Mouse (Mus musculus) forebrain, embryonic 12.5 days (tissue): Measurements from ENCODE around the gene Upp2. TPM values are rescaled to one million over a fixed set of nuclear protein-coding genes. Genes with fewer than 3 reads are reported as not detected.
A peak's percentile ranks its signal among the peaks of the same experiment; 100 is the strongest.

Experiments used
- ATAC-seq: fragments of 200-750 bp; cut with Nextera tagmentation; 2 replicates; pipeline ENCODE4 v1.8.0; 2017; ENCODE audit warnings: moderate TSS enrichment; ENCODE audit not compliant: low FRiP score
- H3K27ac ChIP-seq: fragments of 300-500 bp; sonication (generic); 2 replicates; pipeline ENCODE4 v1.5.1; 2016; ENCODE audit warnings: mild to moderate bottlenecking
- H3K27me3 ChIP-seq: fragments of 300-500 bp; sonication (generic); 2 replicates; pipeline ENCODE4 v1.6.1; 2016; ENCODE audit warnings: mild to moderate bottlenecking
- H3K36me3 ChIP-seq: fragments of 300-500 bp; sonication (generic); replicated peaks from 2 replicates; pipeline ENCODE4 v1.6.1; 2016; ENCODE audit warnings: mild to moderate bottlenecking
- H3K4me1 ChIP-seq: fragments of 300-500 bp; sonication (generic); 2 replicates; pipeline ENCODE4 v1.6.1; 2016
- H3K4me2 ChIP-seq: fragments of 300-500 bp; sonication (generic); 2 replicates; pipeline ENCODE4 v1.6.1; 2016; ENCODE audit warnings: mild to moderate bottlenecking, moderate library complexity
- H3K4me3 ChIP-seq: fragments of 300-500 bp; sonication (generic); replicated peaks from 2 replicates; pipeline ENCODE4 v1.5.1; 2016; ENCODE audit warnings: mild to moderate bottlenecking
- H3K9ac ChIP-seq: fragments of 300-500 bp; sonication (generic); 2 replicates; pipeline ENCODE4 v1.6.1; 2016; ENCODE audit warnings: mild to moderate bottlenecking
- H3K9me3 ChIP-seq: fragments of 300-500 bp; sonication (generic); 2 replicates; pipeline ENCODE4 v1.6.1; 2016
- WGBS: fragments of 180-500 bp; shearing (Covaris S2); methylation state at CpG from one replicate; pipeline ENCODE4 v1.1.7; 2016; 5-methylcytosine and 5-hydroxymethylcytosine counted together
- polyA plus RNA-seq: library from polyadenylated mRNA; unstranded; fragments of >200 nt; fragmentation: Nextera tagmentation; extraction: Ambion mirVana; gene quantifications from 2 replicates; pipeline ENCODE4 v1.2.1, GENCODE M21; 2016

Gene Upp2
- 7.3 and 7.5 TPM in 2 replicates for polyA plus RNA-seq

DNA sequence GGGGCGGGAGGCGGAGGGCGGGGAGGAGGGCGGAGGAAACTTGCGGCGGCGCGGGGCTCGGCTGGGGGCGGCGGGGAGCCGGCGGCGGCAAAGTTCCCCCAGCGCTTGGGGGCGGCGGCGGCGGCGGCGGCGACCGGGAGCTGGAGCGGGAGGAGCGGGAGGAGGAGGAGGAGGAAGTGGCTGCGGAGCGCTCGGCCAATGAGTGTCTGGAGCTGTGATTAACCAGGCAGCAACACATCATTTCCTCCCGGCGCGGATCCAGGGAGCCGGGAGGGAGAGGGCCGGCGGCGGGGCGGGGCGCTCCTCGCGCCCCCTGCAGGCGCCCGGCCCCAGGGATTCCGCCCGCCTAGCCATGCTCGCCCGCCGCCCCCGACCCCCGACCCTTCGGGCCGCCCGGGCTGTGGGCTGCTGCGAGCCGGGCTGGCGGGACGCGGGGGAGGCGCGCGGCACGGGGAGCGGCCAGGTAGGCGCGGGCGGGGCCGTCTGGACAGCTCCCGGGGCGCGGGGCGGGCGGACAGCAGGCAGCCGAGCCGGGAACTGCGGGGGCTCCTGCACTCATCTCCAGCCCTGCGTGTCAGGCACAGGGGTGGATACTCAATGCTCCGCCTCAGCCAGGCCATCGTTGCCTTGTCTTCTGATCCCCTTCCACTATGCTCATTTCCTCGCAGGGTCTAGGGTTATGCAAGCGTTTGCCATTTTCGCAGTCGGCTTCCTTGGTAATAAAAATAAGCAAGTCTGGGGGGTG lies at the start of gene Upp2, which contains the start of gene Acvr1:
Upp2 (plus strand) TSS at position 233 of the 745 bp plus-strand sequence.
Acvr1 (minus strand) TSS at position 92 of the 745 bp plus-strand sequence.
- H3K4me1 ChIP-seq: peaks cover 43% of the 10 kb centered on the region
- peak within 1 kb of the TSS; percentile 97 for H3K27ac ChIP-seq
- peak within 1 kb of the TSS; percentile 74 for H3K4me2 ChIP-seq
- no peaks in the 10 kb centered on the region for H3K9me3 ChIP-seq
- no peaks in the 10 kb centered on the region for H3K36me3 ChIP-seq
- no peaks in the 10 kb centered on the region for H3K27me3 ChIP-seq
- H3K9ac ChIP-seq: peak within 1 kb of the TSS; percentile 96
- 2% methylated on average over 38 of the region's 80 CpGs for WGBS
- peak; percentile 95 for ATAC-seq
- H3K4me3 ChIP-seq: peak within 1 kb of the TSS; percentile 87

DNA sequence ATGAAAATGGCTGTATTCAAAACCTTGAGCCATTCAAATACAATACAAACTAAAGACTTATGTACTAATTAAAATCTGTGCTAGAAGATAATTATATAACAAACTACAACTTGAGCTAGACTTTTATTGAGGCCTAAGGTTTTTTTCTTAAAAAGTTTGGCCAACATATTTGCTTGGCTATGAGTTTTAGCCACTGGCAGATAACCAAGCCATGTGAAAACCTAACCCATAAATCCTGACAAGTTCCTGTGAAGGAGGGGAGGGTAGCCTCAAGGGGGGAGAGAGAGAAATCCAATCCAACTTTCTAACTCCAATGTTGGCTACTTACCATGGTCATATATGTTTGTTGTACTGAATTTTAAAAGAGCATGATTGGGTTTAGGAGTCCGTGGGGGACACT lies 48.6 kb upstream of the Upp2 start:
- H3K27me3 ChIP-seq: no peaks in the 10 kb centered on the region
- H3K4me3 ChIP-seq: no peak overlapping the region
- H3K4me1 ChIP-seq: peaks cover 13% of the 10 kb centered on the region
- WGBS: 78% methylated on average over 1 of the region's 1 CpGs
- no peaks in the 10 kb centered on the region for H3K36me3 ChIP-seq
- H3K4me2 ChIP-seq: no peak overlapping the region
- no peaks in the 10 kb centered on the region for H3K9me3 ChIP-seq
- H3K27ac ChIP-seq: no peak overlapping the region
- H3K9ac ChIP-seq: no peak overlapping the region
- no peak for ATAC-seq

DNA sequence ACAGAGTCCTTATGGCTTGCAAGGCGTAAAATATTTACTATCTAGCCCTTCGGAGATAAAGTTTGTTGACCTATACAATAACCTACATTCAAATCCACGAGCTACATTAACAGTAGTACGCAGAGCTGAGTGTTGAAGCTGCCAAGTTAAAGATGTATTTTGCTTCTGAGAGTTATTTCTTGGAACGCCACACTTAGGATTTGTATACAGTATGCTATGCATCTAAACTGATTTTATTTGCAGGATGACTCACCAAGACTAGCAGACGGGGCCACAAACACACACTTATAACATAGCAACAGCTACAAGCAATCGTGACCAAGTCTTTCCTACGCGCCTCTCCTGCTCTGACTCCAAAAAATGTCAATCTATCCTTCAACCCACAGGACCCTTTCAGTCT lies 46.4 kb upstream of the Upp2 start:
- no peaks in the 10 kb centered on the region for H3K27me3 ChIP-seq
- no peak overlapping the region for H3K27ac ChIP-seq
- peaks cover 14% of the 10 kb centered on the region for H3K4me1 ChIP-seq
- H3K9ac ChIP-seq: no peak overlapping the region
- H3K4me3 ChIP-seq: no peak overlapping the region
- no peak overlapping the region for H3K4me2 ChIP-seq
- no peaks in the 10 kb centered on the region for H3K9me3 ChIP-seq
- 96% methylated on average over 9 of the region's 9 CpGs for WGBS
- no peaks in the 10 kb centered on the region for H3K36me3 ChIP-seq
- ATAC-seq: no peak

DNA sequence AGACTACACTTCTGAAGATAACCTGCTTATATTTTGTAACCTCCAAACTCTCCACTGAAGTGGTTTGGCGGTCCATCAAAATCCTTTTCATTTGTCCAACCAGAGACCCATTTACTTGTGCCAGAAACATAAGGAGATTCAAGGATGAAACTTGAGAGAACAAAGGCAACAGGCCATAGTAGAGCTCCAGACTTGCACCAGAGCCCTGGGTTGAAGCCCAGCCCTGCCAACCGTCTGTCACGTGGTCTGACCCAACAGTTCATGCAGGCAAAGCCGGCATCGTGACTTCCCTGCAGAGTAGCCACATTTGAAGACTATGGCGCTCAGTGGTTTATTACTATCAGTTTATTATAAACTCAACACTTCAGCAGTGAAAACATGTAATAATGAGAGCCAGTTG lies 45.5 kb upstream of the Upp2 start:
- H3K4me1 ChIP-seq: peaks cover 10% of the 10 kb centered on the region; the same call in 1 of the 2 replicates
- no peak overlapping the region for H3K27ac ChIP-seq
- no peak for ATAC-seq
- no peaks in the 10 kb centered on the region for H3K27me3 ChIP-seq
- H3K4me3 ChIP-seq: no peak overlapping the region
- H3K4me2 ChIP-seq: no peak overlapping the region
- 90% methylated on average over 6 of the region's 6 CpGs for WGBS
- H3K9ac ChIP-seq: no peak overlapping the region
- H3K36me3 ChIP-seq: no peaks in the 10 kb centered on the region
- no peaks in the 10 kb centered on the region for H3K9me3 ChIP-seq

DNA sequence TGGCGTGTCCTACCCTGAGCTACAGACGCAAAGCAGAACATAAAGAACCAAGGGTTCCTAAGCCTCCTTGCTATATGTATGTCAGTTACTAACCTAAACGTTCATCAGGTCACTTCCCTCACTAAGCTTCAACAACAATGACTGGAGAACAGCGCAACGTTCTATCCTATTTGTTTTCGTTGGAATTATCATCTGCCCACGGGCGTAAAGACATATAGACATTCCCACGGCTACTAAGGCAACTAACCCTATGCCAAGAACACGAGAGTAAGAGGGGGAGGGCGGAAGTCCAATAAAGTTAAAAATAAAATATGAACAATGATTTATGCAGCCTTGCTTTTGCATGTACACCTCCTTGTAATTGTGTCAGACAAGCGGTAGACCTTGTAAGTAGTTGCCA lies 44.0 kb upstream of the Upp2 start:
- Histone ChIP-seq H3K4me3 (no peak overlapping the region), H3K4me2 (no peak overlapping the region), H3K4me1 (peaks cover 10% of the 10 kb centered on the region; the same call in 1 of the 2 replicates), H3K27me3 (no peaks in the 10 kb centered on the region), H3K27ac (no peak overlapping the region), H3K36me3 (no peaks in the 10 kb centered on the region), H3K9ac (no peak overlapping the region), H3K9me3 (no peaks in the 10 kb centered on the region)
- no peak for ATAC-seq
- whole genome bisulfite sequencing: 85% methylated on average over 12 of the region's 12 CpGs

DNA sequence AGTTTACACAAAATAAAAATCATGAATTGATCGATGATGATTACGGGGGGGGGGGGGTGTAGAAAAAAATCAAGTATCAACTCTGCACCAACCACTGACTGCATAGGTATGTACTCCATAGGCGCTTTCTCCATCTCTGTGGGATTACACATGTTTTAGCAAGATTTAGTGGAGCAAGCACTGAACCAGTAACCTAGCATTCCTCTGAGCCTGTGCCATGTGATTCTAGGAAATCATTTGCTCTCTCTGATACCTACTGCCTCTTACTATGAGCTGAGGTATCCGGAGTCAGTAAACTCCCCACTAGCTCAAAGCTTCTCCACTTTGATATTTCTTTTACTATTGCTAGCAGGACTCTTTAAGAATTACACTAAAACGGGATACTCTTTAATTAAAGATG lies 43.2 kb upstream of the Upp2 start:
- no peak for ATAC-seq
- no peak overlapping the region for H3K4me3 ChIP-seq
- 91% methylated on average over 5 of the region's 5 CpGs for WGBS

DNA sequence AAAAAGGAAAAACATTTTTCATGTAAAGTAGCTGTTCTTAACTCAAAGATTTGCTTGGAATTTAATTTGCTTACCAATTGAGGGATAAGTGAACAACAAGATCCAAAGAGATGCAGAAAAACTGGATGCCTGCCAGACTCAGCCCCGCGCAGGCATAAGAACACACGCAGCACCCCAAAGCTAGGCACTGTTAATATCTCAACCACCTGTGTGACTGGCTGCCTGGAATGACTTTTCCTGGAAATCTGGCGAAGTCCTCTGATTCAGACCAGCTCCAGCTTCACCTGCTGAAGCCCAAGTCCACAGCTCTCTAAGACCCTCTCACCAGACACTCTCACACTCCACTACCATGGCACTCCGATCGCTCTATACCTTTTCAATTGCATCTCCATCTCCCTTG lies 42.7 kb upstream of the Upp2 start:
- Histone ChIP-seq H3K27ac (no peak overlapping the region), H3K4me2 (no peak overlapping the region), H3K36me3 (no peaks in the 10 kb centered on the region), H3K4me1 (peaks cover 13% of the 10 kb centered on the region), H3K9me3 (no peaks in the 10 kb centered on the region), H3K27me3 (no peaks in the 10 kb centered on the region), H3K4me3 (no peak overlapping the region), H3K9ac (no peak overlapping the region)
- no peak for ATAC-seq
- WGBS: 76% methylated on average over 6 of the region's 6 CpGs

More for the DNA sequence above, 43.2 kb upstream of the Upp2 start:
- no peak overlapping the region for H3K4me2 ChIP-seq
- peaks cover 10% of the 10 kb centered on the region for H3K4me1 ChIP-seq
- H3K27me3 ChIP-seq: no peaks in the 10 kb centered on the region
- H3K27ac ChIP-seq: no peak overlapping the region
- H3K9me3 ChIP-seq: no peaks in the 10 kb centered on the region
- no peak overlapping the region for H3K9ac ChIP-seq
- H3K36me3 ChIP-seq: no peaks in the 10 kb centered on the region

DNA sequence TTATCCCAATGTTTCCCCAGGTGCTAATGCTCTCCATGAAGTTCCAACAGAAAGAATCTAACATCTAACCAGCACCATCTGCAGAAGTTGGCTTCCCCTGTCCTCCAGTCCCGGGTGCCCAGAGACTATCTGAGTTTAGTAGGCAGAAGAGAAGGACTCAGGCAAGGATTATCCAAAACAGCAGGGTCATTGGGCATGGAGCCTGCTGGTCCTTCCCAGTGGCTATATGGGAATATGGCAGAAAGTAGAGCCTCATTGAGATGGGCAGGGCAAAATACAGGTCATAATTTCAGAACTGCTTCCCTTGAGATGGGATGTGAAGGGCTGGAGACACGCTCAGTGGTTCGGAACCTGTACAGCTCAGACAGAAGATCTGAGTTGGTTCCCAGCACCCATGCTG lies 39.3 kb upstream of the Upp2 start:
- Histone ChIP-seq H3K9me3 (no peaks in the 10 kb centered on the region), H3K4me3 (no peak overlapping the region), H3K4me2 (no peak overlapping the region), H3K27me3 (no peaks in the 10 kb centered on the region), H3K36me3 (no peaks in the 10 kb centered on the region), H3K9ac (no peak overlapping the region), H3K4me1 (peaks cover 34% of the 10 kb centered on the region), H3K27ac (no peak overlapping the region)
- ATAC-seq: no peak
- WGBS: 77% methylated on average over 3 of the region's 3 CpGs

DNA sequence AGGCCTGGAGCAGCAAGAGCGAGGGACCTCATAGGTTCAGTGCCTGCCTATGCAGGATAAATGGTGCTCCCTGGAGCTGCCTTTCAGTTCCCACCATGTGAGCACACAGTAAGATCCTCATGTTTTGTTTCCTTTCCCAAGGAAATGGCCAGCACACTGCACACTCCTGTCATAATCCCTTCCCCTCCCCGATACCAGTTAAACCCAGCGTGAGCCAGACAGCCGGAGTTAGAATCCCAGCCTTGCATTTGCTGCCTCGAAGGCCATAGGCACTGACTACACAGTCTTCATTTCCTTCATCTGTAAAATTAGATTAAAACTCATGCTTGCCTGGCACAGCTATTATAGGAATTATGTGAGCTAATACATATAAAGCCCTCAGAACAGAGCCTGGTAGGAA lies 37.7 kb upstream of the Upp2 start:
- Histone ChIP-seq H3K4me2 (no peak overlapping the region), H3K27me3 (no peaks in the 10 kb centered on the region), H3K9me3 (no peaks in the 10 kb centered on the region), H3K27ac (no peak overlapping the region), H3K4me3 (no peak overlapping the region), H3K36me3 (no peaks in the 10 kb centered on the region), H3K9ac (no peak overlapping the region), H3K4me1 (peaks cover 49% of the 10 kb centered on the region)
- ATAC-seq: no peak
- 54% methylated on average over 5 of the region's 5 CpGs for WGBS

DNA sequence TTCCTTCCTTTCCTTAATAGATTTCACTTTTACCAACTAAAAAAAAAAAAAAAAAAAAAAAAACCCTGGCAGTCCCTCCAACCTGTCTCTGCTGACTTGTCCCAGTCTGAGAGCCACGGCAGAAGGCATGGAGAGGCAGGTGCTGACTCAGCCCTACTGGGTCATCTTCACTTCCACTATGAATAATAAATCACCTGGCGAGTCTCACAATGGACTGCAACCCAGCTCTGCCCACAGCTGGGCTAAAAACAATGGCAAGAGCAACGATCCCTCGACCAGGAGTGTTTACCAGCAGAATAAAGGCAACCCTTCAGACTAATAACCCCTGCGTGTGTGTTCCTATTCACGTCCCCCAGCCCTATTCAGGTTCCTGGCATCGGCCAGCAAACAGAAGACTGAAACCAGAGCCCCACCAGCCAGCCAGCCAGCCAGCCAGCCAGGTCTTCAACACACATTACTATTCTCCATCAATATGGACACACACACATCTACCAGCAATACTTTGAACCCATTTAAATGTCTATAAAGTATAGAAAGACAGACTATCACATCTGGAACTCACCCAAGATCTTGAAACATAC lies 37.1 kb upstream of the Upp2 start:
- Histone ChIP-seq H3K9ac (no peak overlapping the region), H3K4me1 (peaks cover 52% of the 10 kb centered on the region), H3K4me3 (no peak overlapping the region), H3K27ac (peak overlapping the region; percentile 50; the same call in 1 of the 2 replicates), H3K27me3 (no peaks in the 10 kb centered on the region), H3K9me3 (no peaks in the 10 kb centered on the region), H3K4me2 (no peak overlapping the region), H3K36me3 (no peaks in the 10 kb centered on the region)
- 9% methylated on average over 7 of the region's 7 CpGs for WGBS
- no peak for ATAC-seq

DNA sequence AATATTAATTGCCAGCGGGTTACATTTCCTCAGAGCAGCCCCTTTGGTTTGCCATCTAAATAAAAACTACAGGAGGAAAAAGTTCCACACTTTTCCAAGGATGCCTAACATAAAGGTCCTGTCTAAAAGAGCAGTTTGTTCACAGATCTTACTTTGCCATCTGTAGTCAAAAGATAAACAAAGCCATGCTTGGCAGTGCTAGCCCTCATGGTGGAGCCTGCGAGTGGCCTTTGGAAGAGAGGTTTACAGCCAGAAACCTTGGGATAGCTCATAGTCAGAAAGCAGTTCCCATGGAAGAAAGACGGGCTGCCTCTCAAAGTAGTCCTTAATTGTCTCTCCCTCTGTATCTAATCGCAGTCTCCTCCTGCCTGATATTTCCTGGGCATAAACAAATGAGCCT lies 36.6 kb upstream of the Upp2 start:
- Histone ChIP-seq H3K9ac (no peak overlapping the region), H3K4me1 (peaks cover 52% of the 10 kb centered on the region), H3K36me3 (no peaks in the 10 kb centered on the region), H3K9me3 (no peaks in the 10 kb centered on the region), H3K4me3 (no peak overlapping the region), H3K27ac (peak overlapping the region; percentile 50; the same call in 1 of the 2 replicates), H3K4me2 (no peak overlapping the region), H3K27me3 (no peaks in the 10 kb centered on the region)
- 70% methylated on average over 4 of the region's 4 CpGs for WGBS
- ATAC-seq: no peak

DNA sequence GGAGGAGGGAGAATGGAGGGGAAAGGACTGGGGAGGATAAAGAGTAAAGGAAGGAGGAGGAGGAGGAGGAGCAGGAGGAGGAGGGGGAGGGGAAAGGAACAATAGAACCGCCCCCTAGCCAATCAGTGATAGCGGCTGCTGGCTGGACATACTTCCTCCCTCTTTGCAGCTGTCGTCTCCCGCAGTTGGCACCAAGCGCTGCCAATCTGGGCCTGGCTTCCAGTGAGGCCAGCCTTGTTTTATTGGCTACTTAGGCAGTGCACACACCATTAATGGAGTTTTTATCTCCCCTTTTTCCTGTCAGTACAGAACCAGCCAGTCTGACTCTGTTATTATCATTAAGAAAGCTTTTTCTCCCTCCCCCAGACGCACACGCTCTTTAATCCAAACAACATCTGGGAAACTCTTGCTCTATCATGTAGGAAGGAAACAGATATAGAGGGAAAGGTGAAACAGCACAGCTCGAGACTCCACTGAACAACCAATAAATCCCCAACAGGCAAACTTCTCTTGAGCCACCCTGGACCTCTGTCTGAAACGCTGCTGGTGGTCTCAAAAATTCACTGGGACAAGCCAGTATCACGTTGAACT lies 34.7 kb upstream of the Upp2 start:
- Histone ChIP-seq H3K9me3 (no peaks in the 10 kb centered on the region), H3K4me1 (peaks cover 52% of the 10 kb centered on the region)
- WGBS: 13% methylated on average over 10 of the region's 10 CpGs

More for the DNA sequence above, 34.7 kb upstream of the Upp2 start:
- Histone ChIP-seq H3K4me3 (no peak overlapping the region), H3K36me3 (no peaks in the 10 kb centered on the region), H3K27me3 (no peaks in the 10 kb centered on the region), H3K9ac (0 out of 2 replicates have a peak overlapping the region, but pooled peaks have one; percentile 7), H3K4me2 (peak overlapping the region; percentile 37), H3K27ac (peak overlapping the region; percentile 78)
- peak; percentile 87 for ATAC-seq
